Mouse (Mus musculus): ENCODE data around the gene Ccdc149.

The Ccdc149 gene

DNA sequence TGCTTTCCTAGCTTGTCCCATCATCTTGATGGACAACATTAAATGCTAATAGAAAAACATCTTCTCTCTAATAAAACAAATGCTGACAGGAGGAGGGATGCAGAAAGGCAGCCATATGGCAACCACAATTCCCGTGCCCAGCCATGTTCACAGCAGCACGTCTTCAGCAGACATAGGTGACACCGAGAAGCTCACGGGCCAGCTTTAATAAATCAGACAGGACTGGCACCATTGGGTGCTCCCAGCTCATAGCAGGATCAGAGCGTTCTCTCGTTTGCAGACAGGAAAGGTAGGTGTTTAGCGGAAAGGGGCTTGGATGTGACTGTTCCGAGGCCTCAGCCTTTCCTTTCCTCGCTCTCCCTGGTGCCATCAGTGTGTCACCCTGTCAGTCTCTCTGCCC is 95.5 kb downstream of the Ccdc149 start:
- DNase-seq (ENCODE audit: low read depth, low spot score): no peak

- no peak for DNase-seq (ENCODE audit: low read depth, low spot score)
Measured at GRCm38 (mm10) chr5:52370901-52371300, 100.4 kb downstream of the Ccdc149 start.

- no peak for DNase-seq (ENCODE audit: low read depth, low spot score)
Measured at GRCm38 (mm10) chr5:52367866-52368840, 103.2 kb downstream of the Ccdc149 start.

GRCm38 (mm10) chr5:52366661-52367060 is 104.7 kb downstream of the Ccdc149 start:
- no peak for DNase-seq (ENCODE audit: low read depth, low spot score)

DNA sequence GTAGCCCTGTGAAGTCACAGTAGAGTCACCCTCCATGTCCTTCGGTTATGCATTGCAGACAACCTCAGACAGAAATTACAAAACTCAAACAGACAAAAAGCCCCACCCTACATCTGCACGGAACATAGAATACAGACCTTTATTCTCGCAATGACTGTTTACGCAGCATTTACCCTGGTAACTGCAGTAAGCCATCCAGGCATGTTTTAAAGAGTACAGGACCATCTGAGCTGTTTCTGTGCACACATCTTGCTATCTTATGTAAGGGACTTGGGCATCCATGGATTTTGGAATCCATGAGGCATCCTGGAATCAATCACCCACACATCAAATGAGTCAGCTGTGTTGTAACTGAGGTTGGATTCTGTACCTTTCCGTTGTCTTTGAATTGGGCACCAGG is 105.4 kb downstream of the Ccdc149 start:
- DNase-seq (ENCODE audit: low read depth, low spot score): no peak

- no peak for DNase-seq (ENCODE audit: low read depth, low spot score)
Measured at GRCm38 (mm10) chr5:52364521-52364920, 106.8 kb downstream of the Ccdc149 start.

GRCm38 (mm10) chr5:52363468-52364150 is 107.7 kb downstream of the Ccdc149 start, which contains the start of gene Sod3:
Gene Sod3 (plus strand): TSS chr5:52363791.
- peak; percentile 82 for DNase-seq (ENCODE audit: low read depth, low spot score)

- DNase-seq (ENCODE audit: low read depth, low spot score): no peak
Measured at GRCm38 (mm10) chr5:52362776-52363467, 108.4 kb downstream of the Ccdc149 start.

GRCm38 (mm10) chr5:52360286-52361049 is 110.9 kb downstream of the Ccdc149 start:
- no peak for DNase-seq (ENCODE audit: low read depth, low spot score)

GRCm38 (mm10) chr5:52358120-52358519 is 113.2 kb downstream of the Ccdc149 start:
- DNase-seq (ENCODE audit: low read depth, low spot score): no peak

GRCm38 (mm10) chr5:52357175-52357754 is 114.1 kb downstream of the Ccdc149 start:
- DNase-seq (ENCODE audit: low read depth, low spot score): no peak

DNA sequence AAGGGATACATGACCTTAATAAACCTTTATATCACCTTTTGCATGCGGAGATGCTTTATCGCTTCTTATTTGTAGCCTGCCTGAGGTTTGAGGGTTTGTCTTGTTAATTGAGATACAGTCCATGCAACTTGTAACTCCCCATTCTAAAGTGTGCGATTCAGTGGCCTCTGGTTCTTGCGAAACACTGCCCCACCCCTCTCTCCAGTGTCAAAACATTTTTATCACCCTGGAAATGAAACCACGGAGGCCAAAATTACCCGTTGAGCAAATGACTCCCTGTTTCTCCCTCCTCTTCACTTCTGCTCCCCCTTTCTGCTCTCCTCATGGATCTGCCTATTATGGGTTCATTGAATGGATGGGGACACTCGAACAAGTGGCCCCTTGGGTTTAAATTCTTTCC is 115.7 kb downstream of the Ccdc149 start:
- DNase-seq (ENCODE audit: low read depth, low spot score): peak; percentile 23

DNA sequence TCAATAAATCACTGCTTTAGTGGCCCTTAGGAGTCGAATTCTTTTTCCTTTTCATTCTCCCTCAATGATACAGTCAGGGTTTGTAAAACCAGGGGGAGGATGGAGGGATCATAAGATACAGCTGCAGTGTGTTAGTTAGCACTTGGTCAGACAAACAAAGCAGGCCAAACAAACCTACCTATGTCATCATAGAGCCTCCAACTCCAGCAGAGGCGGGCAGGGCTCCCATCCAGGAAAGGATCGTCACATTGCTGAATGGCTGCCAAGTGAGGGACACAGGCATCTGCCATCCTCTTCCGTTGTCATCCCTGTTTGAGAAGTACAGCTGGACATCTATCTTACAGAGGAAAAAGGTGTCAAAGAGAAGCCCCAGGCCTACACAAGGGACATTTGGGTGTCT is 116.9 kb downstream of the Ccdc149 start:
- DNase-seq (ENCODE audit: low read depth, low spot score): no peak

- no peak for DNase-seq (ENCODE audit: low read depth, low spot score)
Measured at GRCm38 (mm10) chr5:52352730-52353129, 118.6 kb downstream of the Ccdc149 start.

DNA sequence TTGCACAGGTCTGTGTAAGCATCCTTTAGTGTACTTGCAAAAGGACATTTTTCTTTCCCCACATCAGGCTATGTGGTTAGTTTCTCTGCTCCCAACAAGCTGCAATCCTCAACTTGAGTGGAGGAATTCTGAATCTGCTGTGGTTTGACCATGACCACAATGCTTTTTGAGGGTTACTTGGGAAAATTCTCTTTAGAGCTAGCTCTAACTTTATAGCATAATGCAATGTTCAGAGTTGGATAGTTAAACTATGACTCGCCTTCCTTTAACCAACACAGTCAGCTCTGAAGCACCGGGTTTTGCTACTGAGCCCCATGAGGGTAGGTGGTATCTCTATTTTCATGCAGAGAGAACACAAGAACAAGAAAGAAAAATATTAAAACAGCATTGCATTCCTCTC is 119.8 kb downstream of the Ccdc149 start:
- DNase-seq (ENCODE audit: low read depth, low spot score): no peak

DNA sequence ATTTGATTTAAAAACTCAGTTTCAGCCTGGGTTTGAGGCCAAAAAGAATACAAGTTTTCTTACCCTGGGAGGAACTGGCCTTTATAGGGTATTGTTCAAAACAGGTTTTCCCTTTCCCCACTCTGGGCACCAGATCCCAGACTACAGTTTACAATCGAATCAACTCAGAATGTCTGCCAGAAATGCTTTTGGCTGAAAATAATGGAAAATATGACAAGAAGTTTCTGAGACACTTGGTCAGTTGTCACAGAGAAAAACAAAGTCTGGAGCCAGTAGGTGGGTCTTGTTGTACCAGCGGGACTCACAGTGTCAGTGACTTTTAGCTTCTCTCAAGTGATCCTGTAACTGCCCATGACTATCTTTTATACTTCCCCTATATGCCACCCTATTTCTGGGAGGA is 120.9 kb downstream of the Ccdc149 start:
- DNase-seq (ENCODE audit: low read depth, low spot score): peak; percentile 48

GRCm38 (mm10) chr5:52346890-52347289 is 124.4 kb downstream of the Ccdc149 start:
- DNase-seq (ENCODE audit: low read depth, low spot score): peak; percentile 18

DNA sequence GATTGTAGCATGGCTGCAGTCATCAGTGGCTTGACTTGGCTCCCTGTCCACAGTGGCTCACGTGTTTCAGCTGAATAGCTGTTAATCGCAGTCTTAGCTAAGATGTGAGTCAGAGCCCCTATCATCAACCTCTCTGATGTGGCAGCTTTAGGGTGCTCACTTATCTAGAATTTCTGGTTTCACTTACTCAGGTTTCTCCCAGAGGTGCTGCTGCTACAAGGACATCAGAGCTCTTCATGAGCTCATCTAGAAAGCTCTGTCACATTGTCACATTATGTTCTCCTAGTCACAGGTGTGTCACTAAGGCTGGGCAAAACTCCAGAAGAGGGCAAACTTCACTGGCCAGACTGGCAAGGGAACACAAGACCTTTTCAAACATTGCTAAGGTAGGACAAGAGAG is 132.2 kb downstream of the Ccdc149 start:
- no peak for DNase-seq (ENCODE audit: low read depth, low spot score)

DNA sequence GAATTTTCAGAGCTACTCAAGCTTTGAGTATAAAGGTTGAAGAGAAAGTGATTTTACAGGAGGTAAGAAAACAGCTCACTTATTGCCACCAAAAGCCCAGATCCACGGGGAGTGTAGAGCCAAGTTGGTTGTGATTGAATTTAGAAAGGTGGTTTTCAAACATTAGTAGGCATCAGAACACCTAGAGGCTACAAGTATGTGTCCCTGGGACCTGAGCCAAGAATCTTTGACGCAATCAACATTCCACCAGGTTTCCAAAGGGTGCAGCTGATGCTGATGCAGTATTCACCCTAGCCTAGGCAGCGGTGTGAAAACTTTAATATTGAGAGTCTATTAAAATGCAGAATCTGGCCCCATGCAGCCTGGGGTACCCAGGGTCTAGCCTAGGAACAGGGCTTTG is 135.7 kb downstream of the Ccdc149 start:
- no peak for DNase-seq (ENCODE audit: low read depth, low spot score)

DNA sequence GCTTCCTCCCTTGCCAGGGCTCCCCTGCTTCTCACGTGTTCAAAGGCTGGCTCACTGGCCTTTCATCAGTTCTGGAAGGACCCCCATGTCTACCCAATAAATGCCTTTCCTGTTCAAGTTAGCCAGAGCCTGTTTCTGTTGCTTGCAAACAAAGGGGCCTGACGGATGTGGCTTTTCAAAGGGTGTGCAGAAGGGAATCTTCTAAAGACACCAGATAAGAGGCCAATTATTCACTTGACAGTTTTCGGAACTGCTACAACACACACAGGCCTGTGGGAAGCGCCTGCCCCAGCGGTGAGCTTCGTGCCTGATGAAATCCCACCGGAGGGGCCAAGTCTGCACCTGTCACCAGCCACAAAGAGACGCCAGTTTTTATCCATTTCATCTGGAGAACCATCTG is 139.2 kb downstream of the Ccdc149 start:
- no peak for DNase-seq (ENCODE audit: low read depth, low spot score)
